Mouse (Mus musculus) layer of hippocampus, postnatal 25 days (tissue): ENCODE data around the gene Rad51. TPM values are rescaled to one million over a fixed set of nuclear protein-coding genes. Genes with fewer than 3 reads are reported as not detected.

Source experiments
- total RNA-seq, 2 experiments: library from RNA; stranded (reverse); gene quantifications; 2 replicates each; pipeline ENCODE4 v1.2.3; 2021

Rad51 gene
- total RNA-seq, 2 experiments from 2014 or later = 0.99 to 1.2 TPM

Other genes with a start within 250 kb of the Rad51 start
- 10 to 100 TPM; 45.6 to 52.9 TPM for gene Bahd1, start 212.4 kb upstream of the Rad51 start, total RNA-seq
- gene Chst14, start 186.3 kb upstream of the Rad51 start, total RNA-seq = 1 to 10 TPM; 3.0 to 3.2 TPM
- 10 to 100 TPM; 49.7 to 57.8 TPM for gene Ccdc32, start 83.4 kb upstream of the Rad51 start, total RNA-seq
- gene Rpusd2, start 78.0 kb upstream of the Rad51 start, total RNA-seq = 1 to 10 TPM; 6.8 to 7.2 TPM
- gene Knl1, start 65.7 kb upstream of the Rad51 start, total RNA-seq = under 1 TPM; 0.49 to 0.52 TPM
- 10 to 100 TPM; 51.5 to 56.5 TPM for gene Rmdn3, start 44.2 kb downstream of the Rad51 start, total RNA-seq
- not detected for gene Gchfr, start 55.0 kb downstream of the Rad51 start, total RNA-seq
- not detected for gene Gm14137, start 61.7 kb downstream of the Rad51 start, total RNA-seq
- gene Zfyve19, start 95.8 kb downstream of the Rad51 start, total RNA-seq = 10 to 100 TPM; 28.3 to 38.8 TPM
- gene Dnajc17, start 96.0 kb downstream of the Rad51 start, total RNA-seq = 10 to 100 TPM; 15.8 to 19.7 TPM
- not detected for gene Ppp1r14d, start 117.1 kb downstream of the Rad51 start, total RNA-seq
- gene Spint1, start 124.6 kb downstream of the Rad51 start, total RNA-seq = 1 to 10 TPM in 1 of 2 experiments, under 1 TPM in 1; 0.92 to 1.9 TPM
- 1 to 10 TPM; 6.3 to 6.9 TPM for gene Rhov, start 158.5 kb downstream of the Rad51 start, total RNA-seq
- gene Vps18, start 175.9 kb downstream of the Rad51 start, total RNA-seq = 10 to 100 TPM; 37.5 to 43.9 TPM
- 1 to 10 TPM; 3.0 to 5.2 TPM for gene Dll4, start 213.0 kb downstream of the Rad51 start, total RNA-seq
- gene Chac1, start 238.4 kb downstream of the Rad51 start, total RNA-seq = 1 to 10 TPM; 6.4 to 7.1 TPM